Mouse (Mus musculus) ES-Bruce4 (cell line): ENCODE results near the gene Hfe2.
"Not testable (repeated sequence)": the region's sequence is repeated elsewhere in the genome, so short reads cannot be mapped to it uniquely, and the experiment has no call there.

Experiments
- CTCF ChIP-seq: IDR thresholded peaks from one replicate; pipeline ENCODE4 v1.8.1; 2011; ENCODE audit warnings: low read depth, low read length
- EP300 ChIP-seq: IDR thresholded peaks from 2 replicates; pipeline ENCODE4 v1.6.1; 2011; ENCODE audit warnings: low read depth, low read length; ENCODE audit not compliant: insufficient read depth
- POLR2A ChIP-seq: IDR thresholded peaks from one replicate; pipeline ENCODE4 v1.8.1; 2011; ENCODE audit warnings: low read length; ENCODE audit not compliant: insufficient read depth

- not testable (repeated sequence) for TF ChIP-seq POLR2A, CTCF, EP300
Measured at GRCm38 (mm10) chr3:96486828-96487559, 38.0 kb upstream of the Hfe2 start.
